Mouse (Mus musculus) ES-CJ7 (cell line): Measurements from ENCODE around the gene Ino80.

Experiments
- DNase-seq: peaks from one replicate; pipeline ENCODE4 v3.0.0; 2011; ENCODE audit warnings: low read depth, low spot score

The Ino80 gene

DNA sequence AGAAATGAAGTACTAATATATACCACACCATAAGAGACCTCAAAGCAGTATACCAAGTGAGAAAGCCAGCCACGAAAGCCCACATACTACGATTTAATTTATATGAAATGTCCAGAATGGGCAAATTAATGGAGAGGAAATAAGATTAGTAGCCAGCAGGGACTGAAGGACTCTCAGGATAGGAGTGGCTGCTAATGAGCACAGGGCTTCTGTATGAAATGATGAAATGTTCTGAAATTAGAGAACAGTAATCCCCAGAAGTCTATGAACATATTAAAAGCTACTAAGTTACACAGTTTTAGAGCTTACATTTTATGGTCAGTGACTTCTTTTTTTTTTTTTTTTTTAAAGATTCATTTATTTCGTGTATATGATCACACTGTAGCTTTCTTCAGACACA is 22.9 kb downstream of the Ino80 start:
- DNase-seq: no peak

DNA sequence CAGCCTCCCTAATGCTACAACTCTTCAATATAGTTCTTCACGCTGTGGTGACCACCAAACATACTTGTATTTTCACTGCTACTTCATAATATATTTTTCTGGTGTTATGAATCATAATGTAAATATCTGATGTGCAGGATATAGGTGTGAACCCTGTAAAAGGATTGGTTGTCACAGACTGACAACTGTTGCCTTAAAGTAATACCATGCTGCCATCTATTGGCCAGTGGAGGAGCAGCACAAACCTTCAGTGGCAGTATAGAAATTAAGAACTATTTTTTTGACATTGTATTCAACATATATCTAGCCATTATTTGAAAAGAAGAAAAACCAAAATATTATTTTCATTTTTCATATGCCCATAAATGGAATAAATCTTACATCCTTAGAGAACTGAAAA is 40.5 kb downstream of the Ino80 start:
- DNase-seq: peak; percentile 43

DNA sequence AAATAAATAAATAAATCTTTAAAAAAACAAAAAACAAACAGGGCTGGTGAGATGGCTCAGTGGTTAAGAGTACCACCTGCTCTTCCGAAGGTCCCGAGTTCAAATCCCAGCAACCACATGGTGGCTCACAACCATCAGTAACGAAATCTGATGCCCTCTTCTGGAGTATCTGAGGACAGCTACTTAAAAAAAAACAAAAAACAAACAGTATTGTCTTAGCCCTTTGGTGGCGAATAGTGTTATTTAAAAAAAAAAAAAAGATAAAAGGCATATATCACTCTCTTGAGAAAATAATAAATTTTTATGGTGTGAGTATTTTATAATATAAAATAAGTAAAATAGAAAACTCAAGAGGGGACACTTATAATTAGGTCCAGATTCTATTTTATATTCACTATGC is 41.0 kb downstream of the Ino80 start:
- no peak for DNase-seq

DNA sequence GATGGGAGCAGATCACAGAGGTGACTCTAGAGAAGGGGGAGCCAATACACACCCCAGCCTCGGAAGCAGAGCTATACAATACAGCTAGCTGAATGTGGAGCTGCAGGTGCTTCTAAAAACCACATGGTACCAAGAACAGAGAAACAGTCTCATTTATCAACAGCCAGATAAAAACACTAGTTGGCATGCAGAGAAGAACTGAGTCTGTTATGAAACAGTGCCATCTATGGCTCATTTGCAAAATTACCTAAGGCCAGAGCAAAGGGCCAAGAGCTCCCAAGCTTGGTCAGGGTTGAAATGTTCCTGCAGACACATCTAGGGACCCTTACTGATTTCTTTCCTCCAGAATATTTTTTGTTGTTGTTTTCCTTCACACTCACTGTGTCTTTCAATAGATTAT is 63.7 kb downstream of the Ino80 start:
- peak; percentile 18 for DNase-seq

DNA sequence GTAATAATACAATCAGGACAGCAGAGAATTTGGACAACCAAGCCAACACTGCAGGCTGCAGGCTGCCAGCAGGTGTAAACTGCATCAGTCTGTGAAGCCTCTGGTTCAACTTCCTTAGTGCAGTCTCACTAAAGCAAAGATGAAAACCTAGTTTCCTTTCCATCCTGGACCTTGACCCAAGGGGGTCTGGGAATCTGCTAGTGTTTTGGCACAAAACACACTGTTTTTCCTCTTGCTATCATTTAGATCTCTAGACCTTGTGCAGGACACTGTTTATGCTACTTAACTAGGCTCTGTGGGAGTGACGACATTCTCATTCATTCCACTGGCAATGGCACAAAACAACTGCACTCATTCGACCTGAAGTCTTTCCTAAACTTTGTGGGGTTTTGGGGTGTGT is 65.8 kb downstream of the Ino80 start:
- no peak for DNase-seq

DNA sequence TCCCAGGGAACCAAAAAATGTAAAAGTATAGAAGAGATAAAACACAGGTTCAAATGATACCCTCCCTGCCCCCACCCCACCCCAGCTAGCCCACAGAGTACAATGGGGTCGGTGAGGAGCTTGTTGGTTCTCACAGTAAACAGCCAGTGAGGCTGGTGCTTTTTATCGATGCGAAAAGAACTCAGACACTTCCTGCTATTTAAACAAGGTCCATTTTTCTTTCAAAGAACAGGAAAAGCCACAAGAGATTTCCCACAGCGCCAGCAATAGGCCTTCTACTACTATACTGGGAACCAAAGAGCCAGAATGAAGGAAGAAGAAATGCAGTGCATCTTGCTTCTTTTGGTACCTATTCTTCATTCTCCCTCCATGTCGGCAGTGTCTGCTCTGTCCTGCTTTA is 66.5 kb downstream of the Ino80 start:
- DNase-seq: no peak

DNA sequence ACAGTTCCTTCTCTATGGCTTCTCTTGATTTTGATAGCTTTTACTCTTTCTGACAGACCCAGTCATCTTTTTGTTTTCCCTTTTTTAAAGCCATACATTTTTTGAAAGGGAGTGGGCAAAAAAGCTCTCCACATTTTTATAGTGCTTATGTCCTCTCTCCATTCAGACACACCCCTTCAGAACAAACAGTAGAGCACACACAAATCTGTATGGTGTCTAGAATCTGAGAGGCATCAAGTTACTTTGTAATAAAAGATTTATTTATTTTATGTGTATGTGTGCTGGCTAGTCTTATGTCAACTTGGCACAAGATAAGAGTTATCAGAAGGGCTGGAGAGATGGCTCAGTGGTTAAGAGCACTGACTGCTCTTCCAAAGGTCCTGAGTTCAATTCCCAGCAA is 68.8 kb downstream of the Ino80 start:
- DNase-seq: no peak

DNA sequence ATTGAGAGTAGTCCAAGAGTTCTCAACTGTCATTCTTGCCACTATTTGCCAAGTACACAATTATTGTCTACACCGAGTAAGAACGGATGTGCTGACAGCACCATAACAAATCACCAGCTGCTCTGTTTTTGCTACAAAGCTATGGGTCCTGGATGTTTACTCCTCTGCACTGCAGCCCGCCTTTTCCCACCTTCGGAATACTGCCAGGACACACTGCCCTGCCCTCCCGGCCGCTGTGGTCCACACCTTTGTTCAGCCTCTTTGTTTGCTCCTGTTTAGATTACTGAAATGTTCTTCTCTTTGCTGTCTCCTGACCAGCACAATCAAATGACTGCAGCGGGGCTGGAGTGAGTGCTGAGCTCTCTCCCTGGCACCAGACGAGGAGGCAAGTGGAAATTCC is 69.2 kb downstream of the Ino80 start:
- no peak for DNase-seq

DNA sequence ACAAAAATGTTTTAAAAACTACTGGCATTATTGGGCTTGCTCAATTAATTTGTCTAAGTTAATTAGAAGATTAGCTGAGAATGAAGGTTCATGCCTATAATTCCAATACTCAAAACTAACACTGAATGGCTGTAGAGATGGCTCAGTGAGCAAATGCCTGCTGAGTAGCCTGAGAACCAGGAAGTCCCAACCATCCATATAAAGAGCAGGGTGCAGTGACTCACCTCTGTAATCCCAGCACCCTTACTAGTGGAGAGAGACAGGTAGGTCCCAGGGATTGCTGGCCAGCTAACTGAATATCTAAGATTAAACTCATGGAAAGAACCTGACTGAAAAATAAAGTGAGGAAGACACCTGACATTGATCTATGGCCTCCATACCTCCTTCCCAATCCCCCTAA is 78.2 kb downstream of the Ino80 start:
- DNase-seq: no peak

DNA sequence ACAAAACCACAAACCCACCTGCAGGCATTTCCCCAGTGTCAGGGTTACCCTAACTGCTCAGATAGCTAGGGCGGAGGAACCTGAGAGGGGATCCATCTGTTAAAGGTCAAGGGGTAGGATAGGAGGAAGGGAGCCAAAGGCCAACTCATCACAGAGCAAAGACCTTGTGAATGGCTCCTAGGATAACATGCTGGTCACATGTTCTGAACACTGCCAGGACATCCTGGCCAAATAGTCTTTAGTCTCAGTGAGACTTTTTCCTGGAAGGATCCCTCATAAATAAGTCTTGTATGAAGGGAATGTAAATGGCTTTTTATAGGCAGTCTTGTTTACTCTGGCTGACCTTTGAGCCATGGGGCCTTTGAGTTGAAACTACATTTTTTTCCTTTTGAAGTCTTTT is 78.8 kb downstream of the Ino80 start:
- DNase-seq: no peak

DNA sequence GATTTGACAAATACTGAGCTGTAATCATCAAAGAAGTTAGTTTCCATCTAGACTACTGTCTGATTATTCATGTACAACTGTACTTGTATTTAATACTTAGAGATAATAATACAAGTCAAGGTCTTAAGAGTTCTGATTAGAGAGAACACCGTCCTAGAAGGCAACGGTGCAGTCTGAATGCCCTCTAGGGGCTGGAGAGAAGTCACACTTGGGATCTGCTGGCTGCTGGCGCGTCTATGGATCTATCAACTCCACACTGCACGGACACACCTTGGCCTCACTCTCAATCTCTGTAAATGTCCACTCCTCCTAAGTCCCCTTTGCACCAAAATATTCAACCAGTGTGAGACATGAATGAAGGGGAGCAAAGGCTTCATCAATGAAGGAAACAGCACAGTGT is 79.2 kb downstream of the Ino80 start:
- DNase-seq: no peak

DNA sequence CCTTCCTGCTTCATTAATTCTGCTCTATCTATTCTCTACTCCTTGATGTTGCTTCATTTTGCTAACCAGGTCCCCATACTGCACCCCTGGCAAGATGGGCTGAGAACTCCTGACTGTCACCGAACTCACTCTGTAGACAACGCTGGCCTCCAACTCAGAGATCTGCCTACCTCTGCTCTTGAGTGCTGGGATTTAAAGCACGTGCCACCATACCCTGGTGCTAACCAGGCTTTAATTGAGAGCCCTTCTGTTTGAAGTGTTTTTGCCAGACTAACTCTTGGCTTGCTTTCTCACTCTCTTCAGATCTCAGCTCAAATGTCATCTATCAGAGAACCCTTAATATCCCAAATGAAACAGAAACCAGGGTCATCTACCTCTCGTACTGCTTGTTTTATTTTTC is 87.5 kb downstream of the Ino80 start:
- no peak for DNase-seq

DNA sequence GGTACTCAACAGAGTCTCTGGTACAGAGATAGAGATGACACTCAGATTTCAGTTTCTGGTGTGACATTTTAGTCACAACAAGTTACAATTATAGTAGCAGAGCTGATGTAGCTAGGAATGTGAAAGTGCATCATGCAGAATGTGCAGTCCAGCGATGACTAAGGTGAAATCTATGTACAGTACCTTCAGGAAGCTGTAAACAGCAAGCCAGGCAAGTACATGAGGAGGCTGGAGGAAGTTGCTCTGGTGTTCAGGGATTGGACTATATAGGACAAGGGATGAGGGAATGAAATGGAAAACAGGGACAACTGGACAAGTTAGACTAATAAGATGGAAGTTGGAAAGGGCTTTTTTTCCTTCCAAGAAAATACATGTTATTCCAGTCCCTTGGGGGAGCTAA is 89.2 kb downstream of the Ino80 start:
- DNase-seq: no peak

DNA sequence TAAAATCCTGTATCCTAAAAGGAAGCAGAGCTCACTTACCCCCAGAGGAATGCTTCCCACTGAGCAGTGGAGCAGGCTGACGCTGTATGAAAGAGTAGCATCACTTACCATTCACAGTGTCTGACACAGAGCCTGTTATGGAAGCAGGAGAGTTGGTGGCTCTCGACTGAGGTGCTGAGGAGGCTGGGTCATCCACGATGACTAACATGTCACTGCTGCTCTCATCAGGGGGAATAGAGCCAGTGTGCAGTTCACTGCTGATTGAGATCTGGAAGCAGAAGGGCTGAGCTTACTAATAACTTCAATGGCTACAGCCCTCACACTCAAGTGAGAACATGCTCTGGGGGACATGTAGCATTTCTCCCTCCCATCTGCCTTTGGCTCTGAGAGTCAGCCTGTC is 98.0 kb downstream of the Ino80 start:
- DNase-seq: no peak

DNA sequence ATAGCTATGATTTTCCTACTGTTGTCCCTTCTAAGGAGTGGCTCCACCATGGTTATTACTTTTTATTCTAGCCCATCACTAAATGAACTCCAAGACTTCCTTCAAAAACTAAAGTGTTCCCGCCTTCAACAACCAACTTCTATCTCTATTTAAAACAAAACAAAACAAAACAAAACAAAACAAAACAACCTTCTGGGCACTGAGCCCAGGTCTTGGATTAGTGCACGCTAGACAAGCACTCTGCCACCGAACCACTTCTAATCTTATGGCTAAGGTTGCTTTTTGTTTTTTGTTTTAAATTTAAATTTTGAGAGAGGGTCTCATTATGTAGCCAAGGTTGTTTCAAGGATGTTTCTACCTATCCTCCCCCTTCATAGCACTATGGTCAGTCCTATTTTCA is 99.7 kb downstream of the Ino80 start:
- no peak for DNase-seq

DNA sequence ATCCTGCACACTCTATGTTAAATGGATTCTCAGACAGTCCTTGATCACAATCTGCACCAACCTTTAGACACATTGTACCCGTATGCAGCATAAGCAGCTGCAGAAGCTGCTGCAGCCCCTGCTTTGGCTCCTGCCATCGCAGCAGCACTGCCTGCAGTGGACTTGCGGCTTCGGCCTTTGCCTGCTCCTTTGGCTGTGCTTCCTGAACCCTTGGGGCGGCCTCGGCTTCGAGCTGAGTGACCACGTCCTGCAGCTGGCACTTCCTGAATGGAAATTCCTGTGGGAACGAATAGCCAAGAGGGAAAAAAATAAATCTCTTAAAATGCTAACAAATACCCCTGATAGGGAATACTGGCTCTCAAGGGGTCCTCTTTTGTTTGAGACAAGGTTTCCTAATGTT is 100.2 kb downstream of the Ino80 start:
- no peak for DNase-seq

DNA sequence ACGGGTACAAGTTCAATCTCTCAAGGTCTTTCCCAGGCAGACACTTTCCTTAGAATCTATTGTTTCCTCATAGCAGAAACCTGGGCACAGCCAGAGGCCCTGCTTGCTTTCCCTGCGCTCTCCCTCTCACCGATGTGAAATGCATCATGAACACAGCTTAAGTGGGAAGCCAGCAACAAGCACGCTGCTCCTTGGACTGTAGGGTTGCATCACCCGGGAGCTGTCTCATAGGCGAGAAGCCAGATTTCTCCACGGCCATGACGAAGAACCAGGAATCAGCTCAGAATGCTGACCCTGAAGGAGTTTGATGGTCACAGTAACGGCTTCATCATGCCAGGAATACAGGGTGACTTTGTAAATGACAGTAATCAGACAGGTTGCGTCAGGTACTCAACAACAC is 107.4 kb downstream of the Ino80 start:
- DNase-seq: no peak

DNA sequence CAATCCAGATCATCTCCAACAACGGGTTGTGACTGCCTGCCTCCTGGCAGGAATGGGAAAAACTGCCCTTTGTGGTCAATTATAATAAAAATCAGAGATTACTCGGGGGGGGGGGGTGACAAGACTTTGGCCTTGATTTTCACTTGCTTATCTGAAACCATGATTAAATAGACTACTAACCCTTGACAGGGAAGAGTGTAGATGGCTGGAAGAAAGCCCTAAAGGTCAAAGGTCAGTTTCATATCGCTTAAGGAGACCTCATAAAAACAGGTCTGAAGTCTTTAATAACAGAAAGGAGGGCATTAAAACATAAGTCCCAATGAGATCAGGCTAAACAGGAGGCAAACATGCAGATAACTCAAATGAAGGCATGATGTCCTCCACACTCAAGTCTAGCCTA is 110.1 kb downstream of the Ino80 start:
- no peak for DNase-seq

DNA sequence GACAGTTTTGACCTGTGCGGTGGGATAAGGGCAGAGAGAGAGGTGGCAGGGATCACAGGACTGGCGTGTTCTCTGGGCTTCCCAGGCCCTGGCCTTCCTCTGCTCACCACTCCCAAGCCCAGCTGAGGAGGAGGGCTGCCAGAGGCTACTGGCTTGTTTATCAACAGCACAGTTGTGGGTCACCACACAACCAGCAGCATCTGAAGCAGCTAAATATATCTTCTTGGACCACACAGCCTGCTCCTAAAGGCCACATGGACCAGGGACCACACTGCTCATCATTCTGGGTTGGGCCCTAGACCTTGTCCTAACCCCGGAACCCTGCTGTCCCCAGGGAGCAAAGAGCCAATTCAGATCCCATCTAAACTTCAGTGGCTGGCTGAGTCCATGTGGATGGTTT is 112.5 kb downstream of the Ino80 start:
- DNase-seq: no peak

DNA sequence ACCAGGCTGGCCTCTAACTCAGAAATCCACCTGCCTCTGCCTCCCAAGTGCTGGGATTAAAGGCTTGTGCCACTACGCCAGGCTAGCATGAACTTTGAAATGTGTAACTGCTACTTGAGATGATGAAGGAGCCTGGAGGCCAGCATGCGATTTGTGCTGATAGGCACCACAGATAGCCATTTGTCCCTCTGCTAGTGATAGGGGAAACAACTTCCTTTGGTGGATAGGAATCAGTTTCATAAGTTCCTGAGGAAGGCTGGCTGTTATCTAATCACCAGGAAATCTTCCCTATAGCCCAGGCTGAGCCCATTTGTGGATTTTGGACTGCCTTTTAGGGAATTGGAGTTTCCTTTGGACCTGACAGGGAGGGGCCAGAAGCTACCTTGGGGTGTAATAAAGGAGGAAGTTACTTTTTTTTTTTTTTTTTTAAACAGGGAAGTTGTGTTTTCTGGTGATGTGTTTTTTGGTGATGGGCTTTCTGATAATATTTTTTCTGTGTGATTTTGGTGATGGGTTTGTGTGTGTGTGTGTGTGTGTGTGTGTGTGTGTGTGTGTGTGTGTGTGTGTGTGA is 117.7 kb downstream of the Ino80 start:
- DNase-seq: no peak

DNA sequence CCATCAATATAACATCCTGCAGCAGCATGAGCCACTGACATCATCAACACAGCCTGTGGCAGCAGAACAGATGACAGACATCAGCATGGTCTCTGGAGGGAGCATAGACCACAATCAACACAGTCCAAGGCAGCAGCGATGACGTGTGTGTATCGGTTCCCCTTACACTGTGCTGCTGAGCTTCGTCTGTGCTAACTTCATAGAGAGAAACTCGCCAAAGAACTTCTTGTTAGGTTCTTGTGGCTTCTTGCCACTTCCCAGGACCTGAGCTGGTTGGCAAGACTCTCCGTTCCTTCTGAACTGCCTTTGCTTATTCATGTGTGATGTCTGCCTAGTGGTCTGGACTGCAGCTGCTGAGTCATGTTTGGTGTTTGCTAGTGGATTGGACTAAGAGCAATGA is 119.2 kb downstream of the Ino80 start:
- DNase-seq: no peak

DNA sequence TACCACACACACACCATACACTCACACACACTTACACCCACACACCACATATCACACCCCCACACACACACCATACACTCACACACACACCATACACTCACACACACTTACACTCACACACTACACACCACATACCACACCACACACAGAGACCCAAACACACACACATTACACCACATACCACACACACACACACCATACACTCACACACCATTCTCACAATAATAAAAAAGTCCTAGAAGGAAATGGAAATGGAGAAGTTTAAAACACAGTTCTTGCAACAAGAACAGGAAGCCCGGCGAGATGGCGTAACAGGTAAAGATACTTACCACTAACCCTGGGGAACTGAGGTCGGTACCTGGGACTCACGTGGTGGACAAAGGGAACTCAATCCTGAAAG is 120.7 kb downstream of the Ino80 start:
- no peak for DNase-seq

DNA sequence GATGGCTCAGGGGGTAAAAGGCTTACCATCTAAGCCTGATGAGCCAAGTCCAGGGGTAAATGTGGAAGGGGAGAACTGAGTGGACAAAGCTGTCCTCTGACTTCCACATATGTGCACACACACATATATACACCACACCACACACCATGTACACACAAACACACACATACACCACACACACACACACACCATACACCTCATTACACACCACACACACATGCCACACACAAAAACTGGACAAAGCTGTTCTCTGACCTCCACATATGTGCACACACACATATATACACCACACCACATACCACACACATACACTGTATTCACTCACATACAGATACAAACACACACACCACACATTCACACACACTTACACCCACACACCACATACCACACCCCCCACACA is 121.2 kb downstream of the Ino80 start:
- no peak for DNase-seq

DNA sequence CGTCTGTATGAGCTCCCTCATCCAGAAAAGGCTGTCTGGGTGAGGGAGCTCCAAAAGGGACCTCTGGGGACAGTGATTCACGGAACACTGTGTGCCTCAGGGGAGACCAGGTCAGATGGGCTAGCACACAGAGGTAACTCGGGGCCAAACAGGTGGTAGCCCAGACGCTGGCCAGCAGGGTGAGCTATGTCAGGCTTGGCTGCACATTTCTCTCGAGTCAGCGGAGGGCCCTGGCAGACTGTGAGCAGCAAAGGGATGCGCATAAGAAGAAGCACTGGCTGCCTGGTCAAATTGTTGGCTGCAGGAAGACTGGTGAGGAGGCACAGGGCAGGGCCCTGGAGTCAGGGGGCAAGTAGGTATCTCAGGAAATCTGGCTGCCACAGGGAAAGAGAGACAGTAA is 121.8 kb downstream of the Ino80 start:
- DNase-seq: peak; percentile 51

DNA sequence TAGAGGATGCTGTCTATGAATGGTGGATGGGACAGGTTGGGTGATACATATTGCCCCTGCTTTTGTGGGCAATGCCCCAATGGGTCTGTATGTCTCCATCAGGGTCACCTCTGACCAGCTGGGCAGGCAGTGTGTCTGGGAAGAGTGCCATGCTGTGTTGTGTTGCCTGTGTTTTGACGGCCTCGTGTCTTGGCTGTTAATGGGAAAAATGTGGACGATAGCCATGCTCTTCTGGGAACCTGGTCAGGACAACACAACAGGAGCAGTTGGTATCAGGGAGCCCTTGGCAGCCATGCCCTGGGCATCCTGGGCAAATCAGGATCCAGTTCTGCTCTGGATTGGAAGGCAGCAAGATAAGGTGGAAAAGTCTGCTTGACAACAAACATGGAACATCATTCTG is 122.4 kb downstream of the Ino80 start:
- no peak for DNase-seq
